8 mouse cellular contexts compared by ENCODE assay signal in the genomic region with DNA sequence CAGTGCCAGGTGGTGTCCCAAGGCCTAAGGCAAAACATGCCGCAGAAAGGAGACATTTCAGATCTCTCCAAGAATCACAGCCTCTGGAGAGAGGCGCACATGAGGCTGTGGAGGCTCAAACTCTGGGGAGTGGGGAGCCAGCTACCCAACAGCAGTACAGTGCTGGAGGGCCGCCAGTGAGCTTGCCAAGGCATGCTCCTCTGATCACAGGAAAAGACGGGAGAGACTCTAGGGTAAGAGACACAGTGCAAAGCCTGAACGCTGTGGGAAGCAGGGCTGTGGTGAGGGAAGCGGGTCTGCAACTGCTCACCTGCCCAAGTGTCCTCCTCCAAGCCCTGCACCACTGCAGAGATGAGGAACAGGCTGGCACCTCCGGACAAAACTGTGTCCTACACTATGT. TPM values are rescaled to one million over a fixed set of nuclear protein-coding genes. Genes with fewer than 3 reads are reported as not detected.
DNase-seq lines count a peak whose midpoint lies in the region; ATAC-seq and TF ChIP-seq lines count a peak whose summit lies in the region.

No protein-coding gene starts in this region.

- no peaks in the 10 kb centered on the region for H3K4me1 ChIP-seq in lung, embryonic 16.5 days (replicated peaks; ENCODE audit: control insufficient read depth, insufficient read depth, low read length)
- no peaks in the 10 kb centered on the region for H3K4me1 ChIP-seq in lung, adult 2 months (ENCODE audit: control insufficient read depth, insufficient read depth, low read length)
- no peaks in the 10 kb centered on the region for H3K4me1 ChIP-seq in intestine, embryonic 15.5 days (replicated peaks)
- no peaks in the 10 kb centered on the region for H3K4me1 ChIP-seq in midbrain, embryonic 14.5 days (ENCODE audit: control insufficient read depth, insufficient read depth, low read length)

- H3K4me2 ChIP-seq in lung, embryonic 16.5 days (ENCODE audit: low read depth, low read length) = no peak overlapping the region
- H3K4me2 ChIP-seq in intestine, embryonic 15.5 days (replicated peaks) = peak overlapping the region; percentile 82; the same call in 1 of the 2 replicates
- no peak overlapping the region for H3K4me2 ChIP-seq in midbrain, embryonic 14.5 days (ENCODE audit: low read length)

- no peak overlapping the region for H3K27ac ChIP-seq in lung, embryonic 16.5 days (ENCODE audit: low read length)
- no peak overlapping the region for H3K27ac ChIP-seq in intestine, embryonic 15.5 days
- no peak overlapping the region for H3K27ac ChIP-seq in midbrain, embryonic 14.5 days (replicated peaks; ENCODE audit: low read depth, low read length)

- peak; percentile 41 for DNase-seq in adrenal gland, postnatal 14 days
- no peak for DNase-seq in adrenal gland, adult 18-20 months (ENCODE audit: low spot score in 2 of 2)
- DNase-seq in lung, adult 2 months = no peak
- no peak for DNase-seq in midbrain, embryonic 14.5 days
- DNase-seq in cerebellum, postnatal 36 days = no peak
- DNase-seq in retina, postnatal 1 day = no peak

- no peak for TF ChIP-seq POLR2A in lung, adult 2 months (IDR thresholded peaks at IDR 0.05; ENCODE audit: borderline replicate concordance, extremely low read depth, low read depth, low read length)

- no peak overlapping the region for H3K9ac ChIP-seq in lung, embryonic 16.5 days (ENCODE audit: low read length)
- H3K9ac ChIP-seq in intestine, embryonic 15.5 days = no peak overlapping the region
- H3K9ac ChIP-seq in midbrain, embryonic 14.5 days (replicated peaks; ENCODE audit: low read length) = no peak overlapping the region

- H3K27me3 ChIP-seq in lung, embryonic 16.5 days (ENCODE audit: control insufficient read depth, insufficient read depth, low read depth, low read length) = peaks cover 14% of the 10 kb centered on the region
- peaks cover 12% of the 10 kb centered on the region; the same call in 1 of the 2 replicates for H3K27me3 ChIP-seq in intestine, embryonic 15.5 days (replicated peaks)
- H3K27me3 ChIP-seq in midbrain, embryonic 14.5 days (ENCODE audit: control insufficient read depth, insufficient read depth, low read length) = peaks cover 5% of the 10 kb centered on the region; the same call in 1 of the 2 replicates

- no peaks in the 10 kb centered on the region for H3K9me3 ChIP-seq in lung, embryonic 16.5 days (ENCODE audit: control insufficient read depth, low read length)
- H3K9me3 ChIP-seq in intestine, embryonic 15.5 days = no peaks in the 10 kb centered on the region
- H3K9me3 ChIP-seq in midbrain, embryonic 14.5 days (ENCODE audit: control insufficient read depth, low read length) = no peaks in the 10 kb centered on the region

- TF ChIP-seq CTCF in lung, adult 2 months (IDR thresholded peaks at IDR 0.05; ENCODE audit: insufficient read depth, low read length) = no peak

- 0 out of 2 replicates have a peak, but pooled peaks have one; percentile 13 for ATAC-seq in lung, embryonic 16.5 days (ENCODE audit: low read depth)
- no peak for ATAC-seq in intestine, embryonic 15.5 days
- ATAC-seq in midbrain, embryonic 14.5 days (ENCODE audit: low FRiP score, low TSS enrichment) = no peak

- no peak overlapping the region for H3K4me3 ChIP-seq in lung, embryonic 16.5 days (ENCODE audit: low read length)
- H3K4me3 ChIP-seq in lung, adult 2 months (replicated peaks; ENCODE audit: extremely low read depth, low read depth, low read length) = no peak overlapping the region
- no peak overlapping the region for H3K4me3 ChIP-seq in intestine, embryonic 15.5 days (replicated peaks)
- H3K4me3 ChIP-seq in midbrain, embryonic 14.5 days (replicated peaks; ENCODE audit: low read depth, low read length) = 0 out of 2 replicates have a peak overlapping the region, but pooled peaks have one; percentile 43

- H3K36me3 ChIP-seq in lung, embryonic 16.5 days (ENCODE audit: control insufficient read depth, insufficient read depth, low read length) = no peaks in the 10 kb centered on the region
- no peaks in the 10 kb centered on the region for H3K36me3 ChIP-seq in intestine, embryonic 15.5 days
- no peaks in the 10 kb centered on the region for H3K36me3 ChIP-seq in midbrain, embryonic 14.5 days (ENCODE audit: control insufficient read depth, insufficient read depth, low read length)

- WGBS in lung, embryonic 16.5 days = 51% methylated on average over 7 of the region's 7 CpGs
- WGBS in lung, adult 2 months = 42% methylated on average over 7 of the region's 7 CpGs
- 56% methylated on average over 7 of the region's 7 CpGs for WGBS in intestine, embryonic 15.5 days
- WGBS in midbrain, embryonic 14.5 days = 62% methylated on average over 7 of the region's 7 CpGs

RNA-seq across cellular contexts. Expression of gene Acaa1b, which starts 1.1 kb away (rescaled TPM):
- 16.6 and 62.6 TPM in 2 replicates for total RNA-seq in adrenal gland, postnatal 14 days (2021)
- total RNA-seq in adrenal gland, adult 18-20 months (2021) = 10 to 100 TPM; 18.4 to 21.4 TPM
- polyA plus RNA-seq in lung, embryonic 16.5 days (2015; fragmentation: Nextera tagmentation; extraction: Ambion mirVana) = 1.3 and 2.5 TPM in 2 replicates
- 14.8 and 21.9 TPM in 2 replicates for polyA plus RNA-seq in lung, adult 2 months (2012; rRNA removed)
- polyA plus RNA-seq in intestine, embryonic 15.5 days (2015; fragmentation: Nextera tagmentation; extraction: Ambion mirVana) = 1.9 and 2.2 TPM in 2 replicates
- polyA plus RNA-seq in midbrain, embryonic 14.5 days (2014; fragmentation: Nextera tagmentation; extraction: Ambion mirVana) = 1.2 and 2.8 TPM in 2 replicates

RNA-seq across cellular contexts. Expression of gene Gm47289, which starts 3.1 kb away (rescaled TPM):
- total RNA-seq in adrenal gland, postnatal 14 days (2021) = not detected in 2 replicates
- not detected for total RNA-seq in adrenal gland, adult 18-20 months (2021)
- polyA plus RNA-seq in lung, embryonic 16.5 days (2015; fragmentation: Nextera tagmentation; extraction: Ambion mirVana) = not detected in 2 replicates
- not detected in 2 replicates for polyA plus RNA-seq in lung, adult 2 months (2012; rRNA removed)
- not detected in 2 replicates for polyA plus RNA-seq in intestine, embryonic 15.5 days (2015; fragmentation: Nextera tagmentation; extraction: Ambion mirVana)
- not detected in 2 replicates for polyA plus RNA-seq in midbrain, embryonic 14.5 days (2014; fragmentation: Nextera tagmentation; extraction: Ambion mirVana)

RNA-seq across cellular contexts. Expression of gene Slc22a13, which starts 53.1 kb away (rescaled TPM):
- not detected in 2 replicates for total RNA-seq in adrenal gland, postnatal 14 days (2021)
- not detected for total RNA-seq in adrenal gland, adult 18-20 months (2021)
- not detected in 2 replicates for polyA plus RNA-seq in lung, embryonic 16.5 days (2015; fragmentation: Nextera tagmentation; extraction: Ambion mirVana)
- 0.06 and 0.11 TPM in 2 replicates for polyA plus RNA-seq in lung, adult 2 months (2012; rRNA removed)
- not detected in 2 replicates for polyA plus RNA-seq in intestine, embryonic 15.5 days (2015; fragmentation: Nextera tagmentation; extraction: Ambion mirVana)
- polyA plus RNA-seq in midbrain, embryonic 14.5 days (2014; fragmentation: Nextera tagmentation; extraction: Ambion mirVana) = 0.12 TPM in 1 of 2 replicates, not detected in the other

RNA-seq across cellular contexts. Expression of gene Dlec1, which starts 53.5 kb away (rescaled TPM):
- total RNA-seq in adrenal gland, postnatal 14 days (2021) = 1.5 and 1.7 TPM in 2 replicates
- total RNA-seq in adrenal gland, adult 18-20 months (2021) = 1 to 10 TPM; 1.6 to 3.3 TPM
- polyA plus RNA-seq in lung, embryonic 16.5 days (2015; fragmentation: Nextera tagmentation; extraction: Ambion mirVana) = 2.1 and 2.4 TPM in 2 replicates
- polyA plus RNA-seq in lung, adult 2 months (2012; rRNA removed) = 5.1 and 5.5 TPM in 2 replicates
- polyA plus RNA-seq in intestine, embryonic 15.5 days (2015; fragmentation: Nextera tagmentation; extraction: Ambion mirVana) = 0.51 and 0.72 TPM in 2 replicates
- polyA plus RNA-seq in midbrain, embryonic 14.5 days (2014; fragmentation: Nextera tagmentation; extraction: Ambion mirVana) = 0.27 and 1.2 TPM in 2 replicates
